Mouse (Mus musculus): ENCODE measurements at regions not wholly inside any gene's neighbourhood (a gene's known extent, or its start where the extent isn't known, plus 50 kb on each side); places are given as distances from the start of the nearest gene placed in this dataset.

- no peak for TF ChIP-seq CTCF (conservative IDR thresholded peaks at IDR 0.05 in 1 of 2, IDR thresholded peaks at IDR 0.05 in 1 of 2; ENCODE audit: low read depth in 2 of 2, low read length in 2 of 2)
- no peak for TF ChIP-seq MAX (IDR thresholded peaks at IDR 0.05; ENCODE audit: low read length)
- TF ChIP-seq BHLHE40 (IDR thresholded peaks at IDR 0.05; ENCODE audit: low read depth, low read length): no peak
- TF ChIP-seq HCFC1 (IDR thresholded peaks at IDR 0.05; ENCODE audit: low read depth, low read length): no peak
- no peak for TF ChIP-seq RCOR1 (conservative IDR thresholded peaks at IDR 0.05; ENCODE audit: low read depth, low read length)
- no peak for TF ChIP-seq MXI1 (IDR thresholded peaks at IDR 0.05; ENCODE audit: low read depth, low read length)
- TF ChIP-seq POLR2A (IDR thresholded peaks at IDR 0.05; ENCODE audit: low read depth, low read length): no peak
- no peak for TF ChIP-seq TCF12 (IDR thresholded peaks at IDR 0.05; ENCODE audit: low read depth, low read length)
- no peak for TF ChIP-seq POLR2AphosphoS2 (IDR thresholded peaks at IDR 0.05; ENCODE audit: low read depth, low read length)
- TF ChIP-seq E2F4 (IDR thresholded peaks at IDR 0.05; ENCODE audit: insufficient replicate concordance, low read depth, low read length): no peak
- no peak for TF ChIP-seq UBTF (IDR thresholded peaks at IDR 0.05; ENCODE audit: low read depth, low read length)
Measured at GRCm38 (mm10) chr10:99825881-99826280, 66.4 kb upstream of the Csl start.

Measured in CH12.LX (cell line).